Mouse (Mus musculus): ENCODE results near the gene Taar8b. TPM values are rescaled to one million over a fixed set of nuclear protein-coding genes. Genes with fewer than 3 reads are reported as not detected.

The Taar8b gene
- total RNA-seq, 2 experiments from 2014 or later = not detected

DNA sequence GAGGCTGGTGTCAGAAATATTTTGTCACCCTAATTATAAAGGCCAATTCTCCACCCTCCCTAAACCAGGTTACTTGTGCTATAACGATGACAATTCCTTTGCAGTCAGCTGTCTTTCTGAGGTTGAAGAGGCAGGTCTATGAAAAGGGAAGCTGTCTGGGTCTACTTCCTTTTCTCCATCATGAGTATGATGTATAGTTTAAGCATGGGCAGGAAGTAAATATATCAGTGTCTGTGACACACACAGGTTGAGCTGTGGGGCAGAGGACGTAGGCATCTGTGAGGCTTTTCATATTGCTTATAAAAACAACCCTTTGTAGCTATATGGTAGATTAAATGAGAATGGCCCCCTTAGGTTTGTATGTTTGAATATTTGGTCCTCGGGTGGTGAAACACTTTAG is 33.1 kb downstream of the Taar8b start:
- no peak for DNase-seq (ENCODE audit: low spot score in 2 of 2)
- intact Hi-C loops (cut with DNase I) = no loop called here

DNA sequence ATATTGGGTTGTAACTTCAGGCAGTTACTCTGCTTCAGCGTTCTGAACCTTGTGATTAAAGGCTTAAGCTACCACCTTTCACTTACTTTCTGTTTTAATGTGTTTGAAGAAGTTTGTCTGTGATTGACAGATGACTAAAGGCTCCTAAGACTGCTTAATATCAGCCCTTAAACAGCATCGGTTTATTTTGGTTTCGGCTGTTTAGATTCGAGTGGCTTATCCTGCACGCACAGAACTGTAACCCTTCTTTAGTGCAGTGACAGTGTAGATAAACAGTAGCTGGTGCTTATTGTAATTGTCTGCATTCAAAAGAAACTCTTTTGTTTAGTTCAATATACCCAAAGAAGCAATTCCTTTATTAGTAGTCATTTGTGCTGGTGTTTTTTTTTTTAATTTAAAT is 40.1 kb downstream of the Taar8b start:
- intact Hi-C loops (cut with DNase I) = no loop called here
- DNase-seq (ENCODE audit: low spot score in 2 of 2) = no peak

DNA sequence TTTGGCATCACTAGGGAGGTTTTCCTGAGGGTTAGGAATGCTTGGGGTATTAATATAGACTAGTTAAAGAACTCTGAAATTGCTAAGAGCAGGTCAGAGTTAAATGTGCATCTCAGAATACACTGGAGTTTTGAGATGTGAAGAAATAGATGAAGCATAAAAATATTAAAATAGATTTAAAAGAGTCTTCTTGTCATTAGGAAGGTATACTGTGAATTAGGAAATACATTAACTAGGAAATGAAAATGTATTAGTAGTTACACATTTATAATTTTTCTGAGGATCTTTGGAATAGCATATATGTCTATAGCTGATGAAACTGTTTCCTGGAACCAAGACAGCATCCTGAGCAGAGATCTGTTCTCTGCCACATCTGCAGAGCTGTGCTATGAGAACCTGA is 42.9 kb downstream of the Taar8b start, which contains the start of gene Taar7f:
TSS of gene Taar7f (plus strand) at position 301 of the 400 bp plus-strand sequence.
- no peak for DNase-seq (ENCODE audit: low spot score in 2 of 2)
- intact Hi-C loops (cut with DNase I) = no loop called here

Other genes with a start within 250 kb of the Taar8b start
- under 1 TPM in 1 of 2 experiments, not detected in 1; 0.25 TPM for gene Vnn3, start 240.8 kb downstream of the Taar8b start, total RNA-seq (2021)
- gene Vnn1, start 197.6 kb downstream of the Taar8b start, total RNA-seq (2021) = under 1 TPM in 1 of 2 experiments, not detected in 1; 0.23 TPM
- gene Taar1, start 171.9 kb downstream of the Taar8b start, total RNA-seq (2021) = not detected
- gene Taar2, start 153.7 kb downstream of the Taar8b start, total RNA-seq (2021) = not detected
- not detected for gene Taar3, start 142.7 kb downstream of the Taar8b start, total RNA-seq (2021)
- gene Taar4, start 131.8 kb downstream of the Taar8b start, total RNA-seq (2021) = not detected
- gene Taar5, start 121.6 kb downstream of the Taar8b start, total RNA-seq (2021) = not detected
- not detected for gene Taar6, start 106.6 kb downstream of the Taar8b start, total RNA-seq (2021)
- gene Taar7a, start 98.8 kb downstream of the Taar8b start, total RNA-seq (2021) = not detected
- gene Taar7b, start 92.4 kb downstream of the Taar8b start, total RNA-seq (2021) = not detected
- gene Taar7d, start 65.1 kb downstream of the Taar8b start, total RNA-seq (2021) = not detected
- gene Taar7e, start 54.7 kb downstream of the Taar8b start, total RNA-seq (2021) = not detected
- gene Taar7f, start 42.8 kb downstream of the Taar8b start, total RNA-seq (2021) = not detected
- not detected for gene Taar8a, start 15.8 kb downstream of the Taar8b start, total RNA-seq (2021)
- not detected for gene Taar8c, start 9.6 kb upstream of the Taar8b start, total RNA-seq (2021)
- gene Taar9, start 17.2 kb upstream of the Taar8b start, total RNA-seq (2021) = not detected
- gene Stx7, start 57.0 kb upstream of the Taar8b start, total RNA-seq (2021) = 100 to 1,000 TPM; 128 to 129 TPM
- gene Moxd1, start 131.2 kb upstream of the Taar8b start, total RNA-seq (2021) = 1 to 10 TPM; 8.2 to 8.8 TPM

Data from left cerebral cortex, postnatal 25 days (tissue).